Mouse (Mus musculus) heart, postnatal 0 days (tissue): Measurements from ENCODE around the gene Snx29.

Experiments used
- CTCF ChIP-seq: IDR thresholded peaks from 2 replicates; pipeline ENCODE4 v1.5.1; 2016; ENCODE audit warnings: antibody characterized with exemption, control low read depth, low read depth
- EP300 ChIP-seq: IDR thresholded peaks from 2 replicates; pipeline ENCODE4 v1.6.1; 2016; ENCODE audit warnings: antibody characterized with exemption, low read depth

DNA sequence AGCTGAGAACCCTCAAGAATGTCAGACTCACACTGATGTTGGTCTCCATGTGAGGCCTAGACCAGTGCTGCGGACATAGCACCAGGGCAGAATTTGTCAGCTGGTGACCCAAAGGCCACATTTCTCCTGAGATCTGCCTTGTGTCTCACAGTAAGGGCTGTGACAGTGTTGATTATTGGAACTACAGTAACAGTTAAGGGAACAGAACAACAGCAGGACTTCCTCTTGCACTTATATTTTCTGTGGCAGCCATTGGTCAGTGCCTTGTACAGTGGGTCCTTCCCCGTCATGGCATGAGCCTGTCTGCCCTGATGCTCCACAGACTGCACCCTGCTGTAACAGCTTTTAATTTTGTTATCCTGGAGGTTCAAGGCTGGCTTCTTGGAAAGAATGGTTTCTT is 403.2 kb downstream of the Snx29 start:
- TF ChIP-seq CTCF (no peak), EP300 (no peak)
